ENCODE assay signal across 8 mouse cellular contexts in genomic region chr8:120532517-120533215, GRCm38 (mm10). TPM values are rescaled to one million over a fixed set of nuclear protein-coding genes. Genes with fewer than 3 reads are reported as not detected.
A peak's percentile ranks its signal among the peaks of the same experiment; 100 is the strongest.
DNase-seq lines count a peak whose midpoint lies in the region; ATAC-seq lines count a peak whose summit lies in the region.

No protein-coding gene starts in this region.

- peak; percentile 57 to 60 for DNase-seq in left cerebral cortex, postnatal 14 days (ENCODE audit: low spot score in 2 of 2)
- DNase-seq in left cerebral cortex, adult 11 months (ENCODE audit: low spot score) = no peak
- peak; percentile 58 for DNase-seq in neural tube, embryonic 10.5 days (ENCODE audit: extremely low spot score, low spot score)
- DNase-seq in urinary bladder, postnatal 4 days (ENCODE audit: low spot score in 2 of 2) = no peak
- DNase-seq in left cerebral cortex, postnatal 36 days (ENCODE audit: low spot score in 2 of 2) = no peak
- no peak for DNase-seq in frontal cortex, postnatal 10 days (ENCODE audit: low spot score in 2 of 2)

- H3K9ac ChIP-seq in intestine, embryonic 15.5 days = no peak overlapping the region

- no peaks in the 10 kb centered on the region for H3K36me3 ChIP-seq in intestine, embryonic 15.5 days

- no peaks in the 10 kb centered on the region for H3K27me3 ChIP-seq in intestine, embryonic 15.5 days (replicated peaks)

- 10% methylated on average over 29 of the region's 29 CpGs for WGBS in intestine, embryonic 15.5 days

- H3K4me3 ChIP-seq in intestine, embryonic 15.5 days (replicated peaks) = no peak overlapping the region

- ATAC-seq in common myeloid progenitor, adult 5-6 weeks (replicated peaks; ENCODE audit: low read depth, poor library complexity, severe bottlenecking) = peak; percentile 30
- no peak for ATAC-seq in intestine, embryonic 15.5 days

- peak overlapping the region; percentile 33 for H3K4me2 ChIP-seq in intestine, embryonic 15.5 days (replicated peaks)

- no peaks in the 10 kb centered on the region for H3K9me3 ChIP-seq in intestine, embryonic 15.5 days

- peak overlapping the region; percentile 75 for H3K27ac ChIP-seq in intestine, embryonic 15.5 days

- intact Hi-C loops in left cerebral cortex, postnatal 14 days (cut with DNase I) = loop anchor here (5.0 kb wide), 1 partner anchor 125 kb away; no protein-coding TSS in a partner anchor
- intact Hi-C loops in left cerebral cortex, postnatal 36 days (cut with DNase I) = loop anchor here (5.0 kb wide), 1 partner anchor 120 kb away; no protein-coding TSS in a partner anchor

- peaks cover 78% of the 10 kb centered on the region for H3K4me1 ChIP-seq in intestine, embryonic 15.5 days (replicated peaks)

RNA-seq across cellular contexts. Expression of gene Gins2, which starts 56.4 kb away (rescaled TPM):
- total RNA-seq in left cerebral cortex, postnatal 14 days (2021) = 1 to 10 TPM; 1.2 to 1.4 TPM
- 22.9 and 48.0 TPM in 2 replicates for total RNA-seq in common myeloid progenitor, adult 5-6 weeks (2017)
- polyA plus RNA-seq in intestine, embryonic 15.5 days (2015; fragmentation: Nextera tagmentation; extraction: Ambion mirVana) = 88.4 and 88.8 TPM in 2 replicates
- total RNA-seq in left cerebral cortex, postnatal 36 days (2021) = 1 to 10 TPM in 1 of 2 experiments, under 1 TPM in 1; 0.74 to 1.8 TPM

Comparison
In these comparisons a context has a peak if more than half of its experiments do, and no peak if none do; other contexts are left out.
1. DNase-seq: peak in left cerebral cortex, postnatal 14 days (2 of 2) and neural tube, embryonic 10.5 days (single experiment); none in left cerebral cortex, adult 11 months (single experiment), urinary bladder, postnatal 4 days (0 of 2), left cerebral cortex, postnatal 36 days (0 of 2) and frontal cortex, postnatal 10 days (0 of 2).